Mouse (Mus musculus): ENCODE results near the gene Gm28053. TPM values are rescaled to one million over a fixed set of nuclear protein-coding genes. Genes with fewer than 3 reads are reported as not detected.
"Not testable (repeated sequence)": the region's sequence is repeated elsewhere in the genome, so short reads cannot be mapped to it uniquely, and the experiment has no call there.

The Gm28053 gene
- polyA plus RNA-seq, 1 experiment from 2014 or later: 0.94 TPM

- Histone ChIP-seq H3K36me3 (no peaks in the 10 kb centered on the region), H3K9me3 (no peaks in the 10 kb centered on the region), H3K9ac (no peak overlapping the region), H3K27me3 (no peaks in the 10 kb centered on the region), H3K4me2 (replicated peaks) (no peak overlapping the region), H3K4me1 (no peaks in the 10 kb centered on the region), H3K4me3 (no peak overlapping the region), H3K27ac (no peak overlapping the region)
- ATAC-seq (ENCODE audit: low FRiP score, low read depth): no peak
- WGBS: 76% methylated on average over 3 of the region's 3 CpGs
These were observed 36.8 kb upstream of the Gm28053 start for GRCm38 (mm10) chr6:48681472-48682090.

GRCm38 (mm10) chr6:48682271-48682670 is 36.1 kb upstream of the Gm28053 start:
- H3K36me3 ChIP-seq: no peaks in the 10 kb centered on the region
- 86% methylated on average over 4 of the region's 4 CpGs for WGBS
- ATAC-seq (ENCODE audit: low FRiP score, low read depth): no peak
- no peak overlapping the region for H3K27ac ChIP-seq
- no peak overlapping the region for H3K4me2 ChIP-seq (replicated peaks)
- no peak overlapping the region for H3K4me3 ChIP-seq
- no peak overlapping the region for H3K9ac ChIP-seq
- no peaks in the 10 kb centered on the region for H3K27me3 ChIP-seq
- H3K9me3 ChIP-seq: no peaks in the 10 kb centered on the region
- no peaks in the 10 kb centered on the region for H3K4me1 ChIP-seq

- H3K36me3 ChIP-seq; H3K4me2 ChIP-seq (replicated peaks); ATAC-seq (ENCODE audit: low FRiP score, low read depth); H3K9me3 ChIP-seq; H3K27me3 ChIP-seq; H3K9ac ChIP-seq; H3K4me1 ChIP-seq; H3K4me3 ChIP-seq; H3K27ac ChIP-seq: not testable (repeated sequence)
- WGBS: 90% methylated on average over 4 of the region's 4 CpGs
These were observed 35.1 kb upstream of the Gm28053 start for GRCm38 (mm10) chr6:48683263-48683821.

GRCm38 (mm10) chr6:48684319-48684718 is 34.1 kb upstream of the Gm28053 start, which contains the start of gene Gimap4:
Gene Gimap4, plus strand, starts transcription at chr6:48684549.
- H3K27ac ChIP-seq: no peak within 1 kb of the TSS
- no peaks in the 10 kb centered on the region for H3K4me1 ChIP-seq
- H3K36me3 ChIP-seq: no peaks in the 10 kb centered on the region
- H3K9me3 ChIP-seq: no peaks in the 10 kb centered on the region
- WGBS: 73% methylated on average over 5 of the region's 5 CpGs
- H3K4me3 ChIP-seq: no peak within 1 kb of the TSS
- no peak within 1 kb of the TSS for H3K4me2 ChIP-seq (replicated peaks)
- no peaks in the 10 kb centered on the region for H3K27me3 ChIP-seq
- no peak within 1 kb of the TSS for H3K9ac ChIP-seq
- no peak for ATAC-seq (ENCODE audit: low FRiP score, low read depth)

- H3K4me2 ChIP-seq (replicated peaks): no peak overlapping the region
- no peaks in the 10 kb centered on the region for H3K4me1 ChIP-seq
- H3K9me3 ChIP-seq: no peaks in the 10 kb centered on the region
- WGBS: 61% methylated on average over 4 of the region's 4 CpGs
- H3K27ac ChIP-seq: no peak overlapping the region
- H3K4me3 ChIP-seq: no peak overlapping the region
- no peak for ATAC-seq (ENCODE audit: low FRiP score, low read depth)
- no peaks in the 10 kb centered on the region for H3K27me3 ChIP-seq
- no peak overlapping the region for H3K9ac ChIP-seq
- H3K36me3 ChIP-seq: no peaks in the 10 kb centered on the region
These were observed 33.6 kb upstream of the Gm28053 start for GRCm38 (mm10) chr6:48684806-48685205.

GRCm38 (mm10) chr6:48685251-48685650 is 33.2 kb upstream of the Gm28053 start:
- ATAC-seq (ENCODE audit: low FRiP score, low read depth): no peak
- Histone ChIP-seq H3K4me3 (no peak overlapping the region), H3K27ac (no peak overlapping the region), H3K36me3 (no peaks in the 10 kb centered on the region), H3K9ac (no peak overlapping the region), H3K27me3 (no peaks in the 10 kb centered on the region), H3K9me3 (no peaks in the 10 kb centered on the region), H3K4me2 (replicated peaks) (no peak overlapping the region), H3K4me1 (no peaks in the 10 kb centered on the region)
- WGBS: 76% methylated on average over 2 of the region's 2 CpGs

- ATAC-seq (ENCODE audit: low FRiP score, low read depth): no peak
- no peak overlapping the region for H3K27ac ChIP-seq
- 83% methylated on average over 7 of the region's 7 CpGs for WGBS
- no peaks in the 10 kb centered on the region for H3K36me3 ChIP-seq
- H3K4me1 ChIP-seq: no peaks in the 10 kb centered on the region
- no peak overlapping the region for H3K4me2 ChIP-seq (replicated peaks)
- H3K9me3 ChIP-seq: no peaks in the 10 kb centered on the region
- no peak overlapping the region for H3K4me3 ChIP-seq
- H3K9ac ChIP-seq: no peak overlapping the region
- H3K27me3 ChIP-seq: no peaks in the 10 kb centered on the region
These were observed 32.4 kb upstream of the Gm28053 start for GRCm38 (mm10) chr6:48685694-48686665.

GRCm38 (mm10) chr6:48687077-48687476 is 31.3 kb upstream of the Gm28053 start:
- no peak overlapping the region for H3K4me3 ChIP-seq
- H3K27ac ChIP-seq: no peak overlapping the region
- H3K4me2 ChIP-seq (replicated peaks): no peak overlapping the region
- no peaks in the 10 kb centered on the region for H3K9me3 ChIP-seq
- ATAC-seq (ENCODE audit: low FRiP score, low read depth): no peak
- WGBS: 56% methylated on average over 2 of the region's 2 CpGs
- H3K4me1 ChIP-seq: no peaks in the 10 kb centered on the region
- H3K9ac ChIP-seq: no peak overlapping the region
- no peaks in the 10 kb centered on the region for H3K27me3 ChIP-seq
- H3K36me3 ChIP-seq: no peaks in the 10 kb centered on the region

- no peaks in the 10 kb centered on the region for H3K36me3 ChIP-seq
- no peaks in the 10 kb centered on the region for H3K9me3 ChIP-seq
- no peak for ATAC-seq (ENCODE audit: low FRiP score, low read depth)
- WGBS: 81% methylated on average over 2 of the region's 2 CpGs
- no peak overlapping the region for H3K27ac ChIP-seq
- no peak overlapping the region for H3K4me2 ChIP-seq (replicated peaks)
- H3K9ac ChIP-seq: no peak overlapping the region
- H3K27me3 ChIP-seq: no peaks in the 10 kb centered on the region
- no peak overlapping the region for H3K4me3 ChIP-seq
- H3K4me1 ChIP-seq: no peaks in the 10 kb centered on the region
These were observed 29.1 kb upstream of the Gm28053 start for GRCm38 (mm10) chr6:48689320-48689719.

- WGBS: 77% methylated on average over 6 of the region's 6 CpGs
- Histone ChIP-seq H3K36me3 (no peaks in the 10 kb centered on the region), H3K27me3 (no peaks in the 10 kb centered on the region), H3K9me3 (no peaks in the 10 kb centered on the region), H3K9ac (no peak overlapping the region), H3K27ac (no peak overlapping the region), H3K4me1 (no peaks in the 10 kb centered on the region), H3K4me2 (replicated peaks) (no peak overlapping the region), H3K4me3 (no peak overlapping the region)
- no peak for ATAC-seq (ENCODE audit: low FRiP score, low read depth)
These were observed 25.4 kb upstream of the Gm28053 start for GRCm38 (mm10) chr6:48692962-48693361.

GRCm38 (mm10) chr6:48696830-48697554 is 21.4 kb upstream of the Gm28053 start:
- no peak for ATAC-seq (ENCODE audit: low FRiP score, low read depth)
- WGBS: 80% methylated on average over 4 of the region's 4 CpGs
- Histone ChIP-seq H3K27ac (no peak overlapping the region), H3K27me3 (no peaks in the 10 kb centered on the region), H3K9me3 (no peaks in the 10 kb centered on the region), H3K4me3 (no peak overlapping the region), H3K36me3 (no peaks in the 10 kb centered on the region), H3K4me2 (replicated peaks) (no peak overlapping the region), H3K4me1 (no peaks in the 10 kb centered on the region), H3K9ac (no peak overlapping the region)

- H3K27ac ChIP-seq: no peak overlapping the region
- no peaks in the 10 kb centered on the region for H3K4me1 ChIP-seq
- no peak overlapping the region for H3K4me3 ChIP-seq
- no peaks in the 10 kb centered on the region for H3K36me3 ChIP-seq
- H3K27me3 ChIP-seq: no peaks in the 10 kb centered on the region
- no peak for ATAC-seq (ENCODE audit: low FRiP score, low read depth)
- no peak overlapping the region for H3K4me2 ChIP-seq (replicated peaks)
- H3K9me3 ChIP-seq: no peaks in the 10 kb centered on the region
- no peak overlapping the region for H3K9ac ChIP-seq
- WGBS: 38% methylated on average over 1 of the region's 1 CpGs
These were observed 20.9 kb upstream of the Gm28053 start for GRCm38 (mm10) chr6:48697555-48697930.
